Mouse (Mus musculus): ENCODE measurements at regions not wholly inside any gene's neighbourhood (a gene's known extent, or its start where the extent isn't known, plus 50 kb on each side); places are given as distances from the start of the nearest gene placed in this dataset.
A peak's percentile ranks its signal among the peaks of the same experiment; 100 is the strongest.

- DNase-seq (ENCODE audit: low spot score in 2 of 2) = no peak
These were observed 218.7 kb upstream of the F930015N05Rik start for GRCm38 (mm10) chr11:64655162-64655561.

- DNase-seq (ENCODE audit: low spot score in 2 of 2) = no peak
These were observed 226.7 kb upstream of the F930015N05Rik start for GRCm38 (mm10) chr11:64663166-64663565.

GRCm38 (mm10) chr11:64667010-64667409 lies 230.6 kb upstream of the F930015N05Rik start:
- no peak for DNase-seq (ENCODE audit: low spot score in 2 of 2)

GRCm38 (mm10) chr11:64667521-64667920 lies 231.1 kb upstream of the F930015N05Rik start:
- DNase-seq (ENCODE audit: low spot score in 2 of 2) = no peak

GRCm38 (mm10) chr11:64671898-64672297 lies 235.4 kb upstream of the F930015N05Rik start:
- DNase-seq (ENCODE audit: low spot score in 2 of 2) = no peak

GRCm38 (mm10) chr11:64673546-64673945 lies 237.1 kb upstream of the F930015N05Rik start:
- no peak for DNase-seq (ENCODE audit: low spot score in 2 of 2)

GRCm38 (mm10) chr11:64703776-64704175 lies 267.3 kb upstream of the F930015N05Rik start:
- no peak for DNase-seq (ENCODE audit: low spot score in 2 of 2)

GRCm38 (mm10) chr11:64711801-64712200 lies 267.0 kb upstream of the Elac2 start:
- no peak for DNase-seq (ENCODE audit: low spot score in 2 of 2)

GRCm38 (mm10) chr11:64715182-64715581 lies 263.7 kb upstream of the Elac2 start:
- DNase-seq (ENCODE audit: low spot score in 2 of 2) = no peak

GRCm38 (mm10) chr11:64718316-64719085 lies 260.3 kb upstream of the Elac2 start:
- peak; percentile 68 to 79 for DNase-seq (ENCODE audit: low spot score in 2 of 2)

GRCm38 (mm10) chr11:64726249-64726648 lies 252.6 kb upstream of the Elac2 start:
- no peak for DNase-seq (ENCODE audit: low spot score in 2 of 2)

GRCm38 (mm10) chr11:64727841-64728421 lies 250.9 kb upstream of the Elac2 start:
- DNase-seq (ENCODE audit: low spot score in 2 of 2) = no peak

GRCm38 (mm10) chr11:64738948-64739347 lies 239.9 kb upstream of the Elac2 start:
- no peak for DNase-seq (ENCODE audit: low spot score in 2 of 2)

GRCm38 (mm10) chr11:64743753-64744152 lies 235.1 kb upstream of the Elac2 start:
- no peak for DNase-seq (ENCODE audit: low spot score in 2 of 2)

GRCm38 (mm10) chr11:64746146-64746545 lies 232.7 kb upstream of the Elac2 start:
- DNase-seq (ENCODE audit: low spot score in 2 of 2) = no peak

GRCm38 (mm10) chr11:64749976-64750375 lies 228.9 kb upstream of the Elac2 start:
- no peak for DNase-seq (ENCODE audit: low spot score in 2 of 2)

- DNase-seq (ENCODE audit: low spot score in 2 of 2) = no peak
These were observed 226.5 kb upstream of the Elac2 start for GRCm38 (mm10) chr11:64752299-64752698.

GRCm38 (mm10) chr11:64752816-64753215 lies 226.0 kb upstream of the Elac2 start:
- DNase-seq (ENCODE audit: low spot score in 2 of 2) = no peak

- DNase-seq (ENCODE audit: low spot score in 2 of 2) = no peak
These were observed 224.8 kb upstream of the Elac2 start for GRCm38 (mm10) chr11:64754076-64754475.

GRCm38 (mm10) chr11:64755563-64755962 lies 223.3 kb upstream of the Elac2 start:
- no peak for DNase-seq (ENCODE audit: low spot score in 2 of 2)

GRCm38 (mm10) chr11:64760626-64761025 lies 218.2 kb upstream of the Elac2 start:
- DNase-seq (ENCODE audit: low spot score in 2 of 2) = no peak

- no peak for DNase-seq (ENCODE audit: low spot score in 2 of 2)
These were observed 216.1 kb upstream of the Elac2 start for GRCm38 (mm10) chr11:64762755-64763154.

- no peak for DNase-seq (ENCODE audit: low spot score in 2 of 2)
These were observed 214.8 kb upstream of the Elac2 start for GRCm38 (mm10) chr11:64764056-64764455.

All from frontal cortex, postnatal 25 days (tissue).